10 mouse cellular contexts compared by ENCODE assay signal in the genomic region with DNA sequence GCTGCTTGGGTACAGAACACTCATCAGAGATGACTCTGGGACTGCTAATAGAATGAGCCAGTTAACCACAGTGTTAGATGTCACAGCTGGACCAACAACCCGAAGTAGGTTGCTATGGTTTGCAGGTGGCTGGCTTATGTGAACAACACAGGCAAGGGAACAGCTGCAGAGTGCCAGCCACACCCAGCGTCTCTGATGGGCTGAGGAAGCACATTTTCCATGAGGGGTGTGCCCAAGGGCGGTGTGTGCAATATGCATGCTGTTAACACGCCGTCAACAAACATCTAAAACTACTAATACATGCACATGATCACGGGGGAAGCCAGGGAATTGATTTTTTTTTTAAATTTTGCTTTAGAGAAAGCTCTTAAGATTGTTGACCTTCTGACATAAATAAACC.
DNase-seq lines count a peak whose midpoint lies in the region; ATAC-seq and TF ChIP-seq lines count a peak whose summit lies in the region.
"Had no signal": no experiment of that assay in that cellular context is flagged by ENCODE, and none has a peak within 500 bp of the region (broad histone marks: within the 10 kb centered on the region; RNA-seq: fewer than 3 reads in every experiment).

No protein-coding gene starts in this region.

- no peak for TF ChIP-seq EP300 in lung, postnatal 0 days (IDR thresholded peaks at IDR 0.05)

- H3K36me3 ChIP-seq in lung, postnatal 0 days (ENCODE audit: insufficient read depth, low read length), result no peaks in the 10 kb centered on the region
- H3K36me3 ChIP-seq in heart, embryonic 12.5 days, result no peaks in the 10 kb centered on the region
- H3K36me3 ChIP-seq: midbrain, embryonic 13.5 days had no signal

- H3K4me1 ChIP-seq in lung, postnatal 0 days (ENCODE audit: insufficient read depth, low read depth, low read length), result 0 out of 2 replicates have a peak, but pooled peaks cover 3% of the 10 kb centered on the region
- H3K4me1 ChIP-seq in heart, embryonic 12.5 days (replicated peaks), result peaks cover 13% of the 10 kb centered on the region

- no peak for TF ChIP-seq POLR2A in brain, embryonic 14.5 days (IDR thresholded peaks at IDR 0.05; ENCODE audit: borderline replicate concordance, extremely low read depth, insufficient read depth, insufficient read length, poor library complexity, severe bottlenecking)

- no peak overlapping the region for H3K4me2 ChIP-seq in lung, postnatal 0 days (replicated peaks; ENCODE audit: low read depth, low read length)
- no peak overlapping the region for H3K4me2 ChIP-seq in heart, embryonic 12.5 days
- H3K4me2 ChIP-seq: midbrain, embryonic 13.5 days had no signal

- H3K27me3 ChIP-seq in lung, postnatal 0 days (replicated peaks; ENCODE audit: insufficient read depth, low read length), result no peaks in the 10 kb centered on the region
- 0 out of 2 replicates have a peak, but pooled peaks cover 1% of the 10 kb centered on the region for H3K27me3 ChIP-seq in heart, embryonic 12.5 days (replicated peaks)
- H3K27me3 ChIP-seq: midbrain, embryonic 13.5 days had no signal

- no peak overlapping the region for H3K27ac ChIP-seq in lung, postnatal 0 days (ENCODE audit: low read length)
- H3K27ac ChIP-seq in heart, embryonic 12.5 days (ENCODE audit: poor library complexity, severe bottlenecking), result no peak overlapping the region
- H3K27ac ChIP-seq: midbrain, embryonic 13.5 days had no signal

- ATAC-seq in CD4-positive, CD25-positive, alpha-beta regulatory T cell, adult 4 months, result no peak
- ATAC-seq in lung, postnatal 0 days, result no peak
- no peak for ATAC-seq in heart, embryonic 12.5 days (ENCODE audit: insufficient number of reproducible peaks, low FRiP score)
- ATAC-seq: midbrain, embryonic 13.5 days had no signal

- no peak overlapping the region for H3K4me3 ChIP-seq in lung, postnatal 0 days (ENCODE audit: low read depth, low read length)
- no peak overlapping the region for H3K4me3 ChIP-seq in heart, embryonic 12.5 days
- H3K4me3 ChIP-seq: midbrain, embryonic 13.5 days had no signal

- no peak overlapping the region for H3K9ac ChIP-seq in lung, postnatal 0 days (replicated peaks; ENCODE audit: low read depth)
- H3K9ac ChIP-seq in heart, embryonic 12.5 days, result no peak overlapping the region
- H3K9ac ChIP-seq: midbrain, embryonic 13.5 days had no signal

- peak; percentile 58 for DNase-seq in CD4-positive, CD25-positive, alpha-beta regulatory T cell, adult 2 months (ENCODE audit: low read depth, low spot score)
- peak; percentile 51 for DNase-seq in brain, embryonic 14.5 days (ENCODE audit: low read depth)
- peak; percentile 42 for DNase-seq in lung, postnatal 0 days (ENCODE audit: low spot score)
- DNase-seq in spleen, postnatal 4 days (ENCODE audit: low spot score in 2 of 2), result peak; percentile 46 to 70
- no peak for DNase-seq in embryo, embryonic 9.5 days (ENCODE audit: extremely low spot score)
- no peak for DNase-seq in cerebellum, postnatal 14 days
- DNase-seq: cerebellum, postnatal 25 days had no signal

- 67% methylated on average over 6 of the region's 6 CpGs for WGBS in lung, postnatal 0 days
- WGBS in heart, embryonic 12.5 days, result 83% methylated on average over 6 of the region's 6 CpGs

- TF ChIP-seq CTCF in brain, embryonic 14.5 days (IDR thresholded peaks at IDR 0.05; ENCODE audit: borderline replicate concordance, extremely low read depth, insufficient read depth, insufficient read length), result no peak
- no peak for TF ChIP-seq CTCF in lung, postnatal 0 days (IDR thresholded peaks at IDR 0.05)

- no peaks in the 10 kb centered on the region for H3K9me3 ChIP-seq in lung, postnatal 0 days (ENCODE audit: low read length)
- H3K9me3 ChIP-seq in heart, embryonic 12.5 days (replicated peaks), result no peaks in the 10 kb centered on the region
- H3K9me3 ChIP-seq: midbrain, embryonic 13.5 days had no signal

Comparison
In these comparisons a context has a peak if more than half of its experiments do, and no peak if none do; other contexts are left out.
1. DNase-seq: peak in CD4-positive, CD25-positive, alpha-beta regulatory T cell, adult 2 months (single experiment), brain, embryonic 14.5 days (single experiment), lung, postnatal 0 days (single experiment) and spleen, postnatal 4 days (2 of 2); none in embryo, embryonic 9.5 days (single experiment) and cerebellum, postnatal 14 days (0 of 2).